Mouse (Mus musculus): ENCODE measurements around the gene Nudt3. TPM values are rescaled to one million over a fixed set of nuclear protein-coding genes. Genes with fewer than 3 reads are reported as not detected.
A peak's percentile ranks its signal among the peaks of the same experiment; 100 is the strongest.

Gene Nudt3
- total RNA-seq, 2 experiments from 2014 or later = 173 to 174 TPM

DNA sequence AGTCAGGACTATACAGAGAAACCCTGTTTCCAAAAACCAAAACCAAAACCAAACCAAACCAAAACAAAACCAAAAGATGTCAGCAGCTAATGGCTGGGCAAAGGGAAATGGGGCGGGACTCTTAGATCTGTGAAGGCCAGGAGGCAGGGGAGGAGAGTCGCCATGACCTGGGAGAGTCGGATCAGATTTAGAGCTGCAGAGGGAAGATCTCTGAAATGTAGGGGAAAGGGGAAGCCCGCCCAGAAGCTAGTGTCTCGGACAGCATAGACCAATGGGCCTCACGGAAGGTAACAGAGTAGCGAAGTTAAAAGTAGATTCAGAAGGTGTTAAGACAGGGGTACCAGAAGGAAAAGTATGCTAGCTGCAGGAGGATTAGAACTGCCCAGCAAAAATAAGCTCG lies 52.0 kb downstream of the Nudt3 start:
- DNase-seq (ENCODE audit: low spot score in 2 of 2) = no peak

DNA sequence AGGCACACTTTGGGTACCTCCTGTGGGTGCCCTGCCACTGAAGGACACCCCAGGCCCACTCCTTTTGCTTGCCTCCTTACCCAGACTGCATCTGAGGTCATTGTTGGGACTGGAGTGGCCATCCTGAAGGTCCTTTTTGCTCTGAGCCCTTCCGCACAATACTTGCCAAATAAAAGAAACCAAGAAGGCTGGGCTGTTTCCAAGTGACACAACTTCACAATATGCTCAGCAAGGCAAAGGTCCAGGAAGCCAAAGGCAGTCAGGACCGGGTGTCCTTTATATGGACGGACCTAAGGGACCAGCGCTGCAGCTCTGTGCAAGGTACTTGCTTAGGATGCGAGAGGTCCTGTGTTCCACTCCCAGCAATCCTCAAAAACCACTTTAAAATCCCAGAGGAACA lies 55.1 kb downstream of the Nudt3 start:
- no peak for DNase-seq (ENCODE audit: low spot score in 2 of 2)

DNA sequence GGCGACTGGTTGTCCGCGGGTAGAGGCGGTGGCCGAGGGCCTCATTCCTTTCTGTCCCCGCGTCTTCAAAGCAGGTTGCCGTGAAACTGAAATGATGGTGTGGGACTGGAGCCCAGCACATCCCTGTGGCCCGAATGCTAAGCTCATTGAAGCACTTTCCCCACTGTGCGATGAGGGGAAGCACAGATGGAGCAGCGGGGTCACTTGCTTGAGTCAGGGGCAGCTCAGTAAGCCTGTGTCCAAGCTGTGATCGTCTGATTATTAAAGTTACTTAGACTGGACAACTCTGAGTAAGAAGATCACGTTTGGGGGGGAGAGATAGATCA lies 57.4 kb downstream of the Nudt3 start:
- no peak for DNase-seq (ENCODE audit: low spot score in 2 of 2)

DNA sequence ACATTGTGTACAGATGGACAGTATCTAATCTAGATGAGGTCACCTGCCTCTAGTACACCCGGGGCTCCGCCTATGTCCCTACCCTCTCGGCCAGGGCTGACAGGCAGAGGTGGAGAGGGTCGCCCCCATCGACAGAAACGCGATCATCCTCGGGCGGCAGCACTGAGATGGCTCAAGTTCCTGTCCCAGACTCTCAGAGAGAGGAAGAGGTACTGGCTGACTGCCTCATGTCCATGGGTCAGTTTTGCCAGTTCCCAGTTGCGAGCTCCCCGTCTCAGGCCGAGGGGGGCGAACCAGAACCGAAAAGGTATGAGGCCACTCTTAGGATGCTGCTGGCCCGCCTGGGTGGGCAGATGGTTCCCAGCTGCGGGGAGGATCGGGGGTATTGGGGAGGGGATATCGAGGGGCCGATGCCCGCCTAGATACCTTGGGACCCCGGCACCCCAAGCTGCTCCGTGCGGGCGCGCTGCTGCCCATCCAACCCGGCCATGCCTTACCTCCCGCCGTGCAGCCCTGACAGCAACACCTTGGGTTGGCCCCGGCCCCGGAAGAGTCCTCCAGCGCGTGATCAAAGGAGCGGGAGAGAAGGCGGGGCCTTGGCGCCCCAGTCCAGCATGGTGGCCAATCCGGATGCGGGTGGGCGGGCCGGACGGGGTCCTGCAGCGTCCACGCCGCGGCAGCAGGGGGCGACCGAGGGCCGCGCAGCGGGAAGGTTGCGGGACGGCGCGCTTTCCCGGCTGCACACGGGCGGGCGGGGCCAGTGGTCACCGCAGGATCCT lies 57.9 kb downstream of the Nudt3 start, which contains the start of gene AI413582:
AI413582 (minus strand) TSS at position 594 of the 779 bp plus-strand sequence.
- DNase-seq (ENCODE audit: low spot score in 2 of 2) = peak; percentile 96 to 97

DNA sequence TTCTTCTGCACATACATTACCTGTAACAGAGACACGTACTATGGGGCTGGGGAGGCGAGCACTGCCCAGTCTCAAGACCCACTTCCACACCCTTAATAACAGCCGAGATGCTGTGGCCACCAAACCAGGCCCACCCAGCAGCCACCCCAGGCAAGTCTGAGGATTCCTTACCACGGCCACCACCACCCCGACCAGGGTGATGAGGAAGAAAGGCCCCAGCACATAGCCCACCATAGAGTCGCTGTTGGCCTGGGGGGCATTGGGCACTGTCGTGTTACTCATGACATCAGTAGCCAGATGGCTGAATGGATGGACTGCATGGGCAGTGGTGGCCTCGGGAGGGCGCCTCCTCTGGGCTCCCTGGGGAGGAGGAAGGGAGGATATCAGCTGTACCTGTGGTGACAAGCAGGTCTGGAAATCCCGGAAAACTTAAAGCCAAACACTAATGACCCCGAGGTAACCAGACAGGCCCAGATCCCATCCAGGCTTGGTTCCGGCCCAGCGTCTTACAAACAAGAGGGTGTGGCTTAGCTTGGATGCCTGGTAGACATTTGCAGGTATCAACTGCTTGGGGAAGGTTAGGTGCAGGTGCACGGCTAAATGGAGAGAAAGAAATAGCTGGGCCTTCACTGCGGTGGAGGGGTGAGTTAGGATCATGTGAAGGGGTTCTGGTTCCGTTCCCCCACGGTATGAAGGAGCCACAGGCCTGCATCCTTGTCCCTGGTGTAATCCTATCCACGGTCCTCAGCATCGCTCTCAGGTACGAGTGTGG lies 58.7 kb downstream of the Nudt3 start:
- DNase-seq (ENCODE audit: low spot score in 2 of 2) = no peak

DNA sequence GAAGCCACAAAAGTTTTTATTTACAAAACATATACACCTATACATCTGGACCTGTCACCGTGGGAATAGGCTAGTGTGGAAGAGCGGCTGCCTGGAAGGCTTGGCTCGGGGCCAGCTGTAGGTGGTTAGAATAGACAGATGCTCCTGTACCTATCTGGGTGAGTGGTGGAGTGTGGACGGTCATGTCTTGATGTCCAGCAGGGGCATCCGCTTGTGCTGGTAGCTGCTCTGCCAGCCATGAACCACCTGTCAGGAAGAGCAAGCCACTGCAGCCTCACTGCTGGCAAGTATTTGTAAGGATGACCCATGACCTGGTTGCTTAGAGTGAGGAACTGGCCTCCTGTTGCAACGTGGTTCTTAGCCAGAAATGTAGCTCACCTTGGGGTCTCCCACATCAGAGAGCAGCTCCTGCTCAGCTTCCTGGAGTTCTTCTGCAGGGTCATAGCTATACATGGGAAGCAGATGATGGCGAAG lies 59.5 kb downstream of the Nudt3 start:
- DNase-seq (ENCODE audit: low spot score in 2 of 2) = no peak

DNA sequence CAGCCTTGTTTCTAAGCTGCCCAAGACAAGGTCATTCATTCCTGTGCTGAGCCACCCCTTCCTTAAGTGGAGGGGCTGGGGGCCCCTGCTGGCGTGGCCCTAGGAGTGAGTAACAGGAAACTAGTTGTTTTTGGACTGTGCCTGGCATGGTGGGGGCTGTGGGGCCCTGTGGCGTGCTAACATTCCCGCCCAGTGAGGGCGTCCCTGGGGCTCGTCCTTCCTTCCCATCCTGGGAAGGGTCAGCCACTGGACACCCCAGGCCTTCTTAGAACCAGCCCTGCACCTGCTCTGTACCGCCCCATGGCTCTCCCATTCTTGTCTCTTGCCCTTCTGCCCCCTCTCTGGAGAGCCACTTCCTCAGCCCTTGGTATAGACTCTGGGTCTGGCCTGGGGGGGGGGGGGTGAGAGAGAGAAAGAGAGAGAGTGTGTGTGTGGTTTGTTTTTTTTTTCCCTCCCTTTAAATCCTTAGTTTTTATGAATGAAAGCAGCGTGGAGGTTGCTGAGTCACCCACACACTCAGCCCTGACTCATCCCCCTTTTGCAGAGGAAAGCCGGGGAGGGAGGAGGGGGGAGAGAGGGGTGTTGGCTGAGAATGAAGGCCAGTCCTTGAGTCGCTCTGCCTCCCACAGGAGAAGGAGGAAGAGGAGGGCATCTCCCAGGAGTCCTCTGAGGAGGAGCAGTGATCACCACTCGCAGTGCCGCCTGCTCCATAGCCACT lies 61.3 kb downstream of the Nudt3 start:
- peak in 1 of 2 experiments; percentile 59 for DNase-seq (ENCODE audit: low spot score in 2 of 2)

DNA sequence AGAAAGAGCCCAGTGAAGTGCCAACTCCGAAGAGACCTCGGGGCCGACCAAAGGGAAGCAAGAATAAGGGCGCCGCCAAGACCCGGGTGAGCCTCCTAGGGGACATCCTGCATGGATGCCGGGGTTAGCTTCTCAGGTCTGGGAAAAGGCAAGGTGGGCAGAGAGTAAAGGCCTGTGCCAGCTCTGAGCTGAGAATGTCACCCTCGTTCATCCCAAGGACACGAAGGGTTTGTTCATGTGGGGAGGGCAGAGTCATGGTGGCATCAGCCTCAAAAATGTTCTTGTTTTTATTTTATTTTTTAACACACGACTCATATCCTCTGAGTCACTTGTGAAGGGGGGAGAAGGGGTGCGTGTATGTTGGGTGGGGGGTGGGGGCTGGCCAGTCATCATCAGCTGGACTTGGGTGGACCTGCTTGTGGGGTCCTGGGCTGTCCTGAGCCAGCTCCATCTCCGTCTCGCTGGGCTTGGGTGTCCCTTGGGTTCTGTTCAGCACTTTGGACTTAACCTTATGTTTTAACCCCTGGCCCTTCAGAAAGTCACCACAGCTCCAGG lies 62.3 kb downstream of the Nudt3 start:
- no peak for DNase-seq (ENCODE audit: low spot score in 2 of 2)

DNA sequence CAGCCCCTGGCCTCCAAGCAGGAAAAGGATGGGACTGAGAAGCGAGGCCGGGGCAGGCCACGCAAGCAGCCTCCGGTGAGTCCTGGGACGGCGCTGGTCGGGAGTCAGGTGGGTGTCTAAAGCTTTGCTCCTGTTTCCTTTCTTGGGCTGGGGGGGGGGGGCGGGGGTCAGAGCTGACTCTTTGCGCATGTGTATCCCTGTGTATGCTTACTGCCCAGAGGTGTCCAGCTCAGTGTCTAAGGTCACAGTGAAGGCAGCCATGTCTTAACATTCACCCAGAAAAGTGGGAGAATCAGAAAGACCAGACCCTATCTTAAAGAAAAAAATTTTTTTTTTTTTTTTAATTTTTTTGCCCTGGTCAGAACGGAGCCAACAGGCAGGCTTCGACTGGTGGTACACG lies 63.7 kb downstream of the Nudt3 start:
- DNase-seq (ENCODE audit: low spot score in 2 of 2) = no peak

DNA sequence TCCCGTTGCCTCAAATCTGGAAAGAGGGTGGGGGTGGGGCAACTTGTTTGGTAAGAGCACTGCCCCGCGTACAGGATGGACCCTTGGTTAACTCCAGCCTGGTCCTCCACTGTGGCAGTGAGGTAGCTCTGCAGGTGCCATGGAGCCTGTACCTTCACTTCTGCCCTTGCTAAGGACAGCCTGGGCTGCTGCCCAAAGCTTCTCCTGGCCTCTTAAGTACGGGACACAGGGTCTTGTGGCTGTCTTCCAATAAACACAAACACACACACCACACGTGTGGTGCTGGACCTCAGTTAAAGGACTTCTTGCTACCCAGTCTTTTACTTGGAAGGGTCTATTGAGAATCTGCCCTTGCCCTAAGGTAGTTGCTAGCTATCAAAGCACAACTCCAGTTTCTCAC lies 64.5 kb downstream of the Nudt3 start:
- DNase-seq (ENCODE audit: low spot score in 2 of 2) = no peak

DNA sequence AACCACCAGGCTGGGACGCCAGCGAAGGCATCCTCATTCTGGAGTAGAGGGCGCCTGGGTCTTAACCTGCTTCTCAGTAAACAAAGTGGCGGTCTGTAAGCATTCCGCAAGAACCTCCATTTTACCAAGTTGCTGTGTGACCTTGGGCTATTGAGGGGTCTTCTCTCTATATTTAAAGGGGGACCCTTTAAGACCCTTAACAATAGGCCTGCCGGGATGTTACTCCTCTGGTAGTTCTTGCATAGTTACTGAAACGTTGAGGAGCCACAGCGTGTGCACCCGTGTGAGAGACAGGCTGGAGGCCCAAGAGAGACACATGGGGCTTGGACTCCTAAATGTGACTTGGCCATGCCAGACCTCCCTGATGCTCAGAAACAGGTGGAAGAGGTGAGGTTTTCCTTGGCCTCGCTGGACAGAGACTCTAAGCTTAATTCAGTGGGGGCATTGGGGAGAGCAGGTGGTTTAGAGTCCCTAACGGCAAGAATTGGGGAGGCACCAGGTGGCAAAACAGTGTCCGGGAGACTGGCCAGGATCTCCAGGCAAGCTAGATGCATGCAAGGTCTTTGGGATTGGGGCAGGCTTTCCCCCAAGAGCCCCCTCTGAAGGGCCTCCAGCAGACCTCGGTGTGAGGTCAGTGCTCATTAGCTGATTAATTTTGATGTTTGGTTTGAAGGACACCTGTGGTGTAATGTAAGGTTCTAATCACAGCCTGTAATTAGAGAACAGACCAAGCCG lies 65.2 kb downstream of the Nudt3 start:
- no peak for DNase-seq (ENCODE audit: low spot score in 2 of 2)

DNA sequence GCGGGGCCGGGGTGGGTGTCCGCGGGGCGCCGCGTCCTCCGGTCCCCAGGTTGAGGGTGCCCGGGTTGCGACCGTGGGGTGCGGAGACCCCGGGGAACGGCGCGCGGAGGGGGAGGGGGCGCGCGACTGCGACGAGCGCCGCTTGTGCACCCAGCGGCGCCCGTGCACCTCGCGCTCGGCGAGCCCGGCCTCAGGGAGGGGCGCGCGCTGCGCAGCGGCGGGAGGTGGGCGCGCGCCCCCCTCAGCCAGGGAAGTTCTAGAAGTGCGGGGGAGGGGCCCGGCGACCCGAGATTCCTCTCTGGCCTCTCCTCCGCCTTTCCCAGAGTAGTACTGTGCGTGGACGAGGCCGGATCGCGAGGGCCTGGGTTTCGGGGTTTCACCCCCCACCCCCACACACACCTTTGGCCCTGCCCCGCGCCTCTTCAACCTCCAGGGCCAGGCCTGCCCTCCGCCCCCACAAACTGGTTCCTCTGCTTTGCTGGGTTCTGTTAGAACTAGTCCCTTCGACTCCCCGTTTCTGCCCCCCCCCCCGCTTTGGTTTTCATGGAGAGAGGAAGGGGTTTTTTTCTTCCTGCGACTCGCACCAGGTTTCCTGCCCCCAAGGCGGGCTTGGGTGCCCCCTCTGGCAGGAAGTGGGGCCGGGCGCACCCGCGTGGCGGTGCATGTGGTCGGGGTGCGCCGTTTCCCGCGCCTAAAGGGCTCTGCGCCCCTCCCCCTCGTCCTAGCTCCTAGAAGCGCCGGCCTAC lies 65.9 kb downstream of the Nudt3 start:
- DNase-seq (ENCODE audit: low spot score in 2 of 2) = no peak

DNA sequence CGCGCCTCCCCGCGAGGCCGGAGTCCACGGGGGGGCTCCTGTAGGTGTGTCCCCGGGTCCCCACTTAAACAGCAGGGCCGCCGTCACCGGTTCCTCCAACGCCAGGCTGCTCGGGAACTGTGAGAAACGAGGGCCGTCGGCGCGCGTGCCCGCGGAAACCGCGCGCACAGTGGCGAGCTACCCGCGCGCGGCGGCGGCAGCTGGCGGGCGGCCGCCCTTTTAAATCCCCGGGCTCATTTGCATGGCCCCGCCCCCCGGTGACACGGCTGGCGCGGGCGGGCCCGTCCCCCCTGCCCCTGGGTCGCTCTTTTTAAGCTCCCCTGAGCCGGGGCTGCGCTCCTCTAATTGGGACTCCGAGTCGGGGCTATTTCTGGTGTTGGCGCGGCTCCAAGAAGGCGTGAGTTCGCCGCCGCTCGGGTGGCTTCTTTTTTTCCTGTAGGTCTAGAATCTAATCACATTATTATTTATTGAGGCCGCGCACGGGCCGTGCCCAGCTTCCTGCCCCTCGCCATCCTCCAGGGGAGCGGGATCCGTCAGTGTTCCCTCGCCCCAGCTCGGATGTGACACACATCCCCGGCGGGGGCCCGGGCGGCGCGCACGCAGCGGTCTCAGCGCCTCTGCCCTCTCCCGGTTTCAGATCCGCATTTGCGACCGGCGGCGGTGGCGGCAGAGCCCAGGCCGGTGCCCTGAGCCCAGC lies 66.8 kb downstream of the Nudt3 start, which contains the start of gene Hmga1:
Hmga1 (plus strand) TSS at position 183 of the 697 bp plus-strand sequence.
- peak; percentile 74 to 85 for DNase-seq (ENCODE audit: low spot score in 2 of 2)

DNA sequence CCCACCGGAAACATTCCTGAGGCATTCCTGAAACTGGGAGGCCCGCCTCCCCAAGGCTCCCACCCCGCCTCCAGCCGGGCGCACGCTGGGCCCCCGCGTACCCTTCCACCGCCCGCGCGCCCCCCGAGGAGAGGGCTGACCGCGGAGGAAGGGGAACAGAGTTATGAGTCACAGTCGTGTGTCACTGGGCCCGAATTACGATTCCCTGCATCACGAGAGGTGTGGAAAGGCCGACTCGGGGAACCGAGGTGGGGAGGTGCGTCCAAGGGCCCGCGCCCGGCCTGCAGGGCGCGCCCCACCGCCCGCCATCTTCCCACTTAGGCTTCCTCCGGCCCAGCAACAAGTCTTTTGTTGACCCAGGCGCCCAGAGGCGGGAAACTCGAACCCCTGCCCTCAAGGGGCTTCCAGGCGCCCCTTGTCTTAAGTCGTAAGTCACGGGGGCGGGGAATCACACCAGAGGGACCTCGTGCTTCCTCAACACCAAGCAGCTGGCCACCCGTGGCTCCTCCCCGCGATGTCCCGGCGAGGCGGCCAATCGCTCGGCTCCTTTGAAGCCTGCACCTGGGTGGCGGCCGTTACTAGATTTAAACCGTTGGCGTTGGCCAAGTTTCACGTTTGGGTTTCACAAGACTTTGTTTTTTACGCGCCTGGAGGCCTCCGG lies 67.7 kb downstream of the Nudt3 start:
- peak in 1 of 2 experiments; percentile 53 for DNase-seq (ENCODE audit: low spot score in 2 of 2)

DNA sequence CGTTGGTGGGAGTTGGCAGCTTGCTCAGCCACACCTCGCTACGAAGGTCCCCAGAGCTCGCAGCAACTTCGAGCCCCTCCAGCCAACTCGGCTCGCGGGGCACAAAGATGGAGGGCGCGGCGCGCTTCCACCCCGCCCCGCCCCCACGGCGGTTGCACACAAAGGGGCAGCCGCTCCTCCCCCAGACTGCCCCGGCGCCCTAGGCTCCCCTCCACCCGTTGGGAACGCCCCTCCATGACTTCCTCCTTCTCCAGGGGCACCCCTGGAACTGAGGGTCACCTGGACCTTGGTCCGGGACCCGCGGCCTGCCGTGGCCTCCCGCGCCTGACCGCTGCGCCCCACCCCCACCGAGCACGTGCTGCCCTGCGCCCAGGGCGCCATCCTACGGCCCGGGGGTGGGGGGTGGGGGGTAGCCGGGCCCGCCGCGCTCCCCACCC lies 68.2 kb downstream of the Nudt3 start:
- no peak for DNase-seq (ENCODE audit: low spot score in 2 of 2)

DNA sequence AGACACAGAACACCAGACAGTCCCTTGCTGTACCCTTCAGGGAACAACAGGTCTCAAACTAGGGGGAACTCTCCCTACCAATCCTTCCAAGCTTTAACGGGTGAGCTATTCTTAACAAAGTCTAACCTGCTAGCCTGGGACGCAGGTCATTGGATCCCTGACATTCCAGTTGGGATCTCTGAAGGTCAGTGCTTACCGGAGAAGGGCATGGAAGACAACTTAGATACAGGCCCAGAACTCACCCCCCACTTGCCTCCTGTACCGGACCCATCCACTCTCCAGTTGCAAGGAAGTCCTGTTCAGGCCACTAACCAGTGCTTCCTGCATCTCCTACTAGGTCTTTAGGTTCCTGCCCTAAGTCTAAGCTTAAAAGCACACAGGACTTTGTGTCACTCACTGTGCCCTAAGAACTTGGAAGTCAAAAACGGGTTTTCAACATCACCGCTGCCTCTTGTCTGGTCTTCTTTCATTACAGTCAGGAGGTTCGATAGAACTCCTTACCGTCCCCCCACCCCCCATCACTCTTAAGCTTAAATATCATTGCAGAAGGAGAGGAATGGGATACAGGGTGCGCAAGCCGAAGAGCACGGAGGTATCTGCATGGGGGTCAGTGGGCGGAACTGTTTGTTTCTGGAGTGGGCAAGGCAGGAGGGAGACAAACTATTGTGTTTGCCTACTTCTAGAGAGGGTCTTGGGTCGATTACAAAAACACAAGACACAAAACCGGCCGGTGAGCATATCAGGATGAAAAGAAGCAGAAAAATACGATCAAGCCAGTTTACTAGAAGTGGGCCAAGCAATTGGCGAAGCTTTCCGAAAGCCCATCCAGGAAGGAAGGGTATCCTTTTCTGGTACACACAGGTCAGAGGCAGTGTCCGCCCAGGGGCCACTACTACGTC lies 69.0 kb downstream of the Nudt3 start:
- no peak for DNase-seq (ENCODE audit: low spot score in 2 of 2)

Measured in adrenal gland, postnatal 4 days (tissue).